In the genomic region with DNA sequence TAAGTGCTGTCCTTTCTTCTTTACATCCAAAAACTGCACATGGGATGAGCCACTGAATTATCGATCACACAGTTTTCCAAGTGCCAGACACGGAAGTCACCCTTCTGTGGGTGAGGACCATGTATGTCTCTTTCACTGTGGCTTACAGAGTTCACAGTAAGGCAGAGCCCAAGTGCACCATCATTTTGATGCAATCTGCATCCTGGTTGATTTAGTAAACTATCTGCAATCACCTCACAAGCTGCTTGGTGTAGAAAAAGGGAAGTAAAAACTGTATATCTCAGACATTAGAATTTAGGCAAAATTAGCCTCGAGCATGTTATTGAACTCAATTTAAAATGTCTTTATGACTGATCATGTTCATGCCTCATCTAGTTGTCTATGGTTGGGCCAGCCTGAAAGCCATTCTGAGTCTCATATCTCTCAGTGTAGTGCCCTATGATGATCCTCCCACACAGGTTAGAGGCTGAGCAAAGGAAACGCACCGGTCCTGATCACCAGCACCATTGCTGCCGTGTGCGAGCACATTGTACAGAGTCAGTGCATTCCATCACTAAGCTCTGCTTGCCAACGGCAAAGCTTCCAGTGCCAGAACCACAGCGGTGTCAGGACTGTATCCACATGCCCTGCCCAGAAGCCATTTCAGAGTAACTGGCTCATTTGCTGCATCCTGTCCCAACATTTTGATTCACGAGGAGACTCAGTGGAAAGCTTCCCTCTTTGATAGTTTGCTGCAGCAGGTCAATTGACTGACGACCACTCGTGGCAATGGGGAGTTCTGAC, we compare ENCODE assay signal across 28 mouse cellular contexts. TPM values are rescaled to one million over a fixed set of nuclear protein-coding genes. Genes with fewer than 3 reads are reported as not detected.
DNase-seq lines count a peak whose midpoint lies in the region; ATAC-seq lines count a peak whose summit lies in the region.
"Had no signal": no experiment of that assay in that cellular context is flagged by ENCODE, and none has a peak within 500 bp of the region (broad histone marks: within the 10 kb centered on the region; RNA-seq: fewer than 3 reads in every experiment).

No protein-coding gene starts in this region.

- no peaks in the 10 kb centered on the region for H3K27me3 ChIP-seq in forebrain, embryonic 11.5 days (ENCODE audit: control insufficient read depth, insufficient read depth, low read length)
- H3K27me3 ChIP-seq in forebrain, embryonic 10.5 days (ENCODE audit: poor library complexity, severe bottlenecking): 0 out of 2 replicates have a peak, but pooled peaks cover 4% of the 10 kb centered on the region
- 0 out of 2 replicates have a peak, but pooled peaks cover 3% of the 10 kb centered on the region for H3K27me3 ChIP-seq in hindbrain, embryonic 13.5 days

- no peak overlapping the region for H3K27ac ChIP-seq in forebrain, embryonic 11.5 days (ENCODE audit: low read depth, low read length)
- H3K27ac ChIP-seq in forebrain, embryonic 10.5 days: no peak overlapping the region
- no peak overlapping the region for H3K27ac ChIP-seq in hindbrain, embryonic 13.5 days
- H3K27ac ChIP-seq: embryonic facial prominence, embryonic 10.5 days; embryonic facial prominence, embryonic 15.5 days; heart, embryonic 10.5 days; heart, embryonic 15.5 days; hindbrain, embryonic 12.5 days; limb, embryonic 13.5 days; lung, embryonic 15.5 days had no signal

- ATAC-seq in cerebellum, adult (ENCODE audit: insufficient number of reproducible peaks, low FRiP score, low TSS enrichment): peak; percentile 40; the same call in 1 of the 2 replicates
- no peak for ATAC-seq in forebrain, embryonic 11.5 days (replicated peaks; ENCODE audit: low FRiP score)
- ATAC-seq in megakaryocyte, adult 5-6 weeks (ENCODE audit: poor library complexity, severe bottlenecking): peak; percentile 53
- ATAC-seq in hindbrain, embryonic 13.5 days (ENCODE audit: low FRiP score): no peak
- ATAC-seq: forebrain, embryonic 14.5 days; inflammation-experienced regulatory T-cells, adult 6 months had no signal

- H3K4me2 ChIP-seq in forebrain, embryonic 11.5 days (ENCODE audit: low read depth, low read length, severe bottlenecking): no peak overlapping the region
- H3K4me2 ChIP-seq in hindbrain, embryonic 13.5 days: no peak overlapping the region
- H3K4me2 ChIP-seq: embryonic facial prominence, embryonic 15.5 days; heart, embryonic 15.5 days; hindbrain, embryonic 12.5 days; limb, embryonic 13.5 days; liver, embryonic 11.5 days; lung, embryonic 15.5 days had no signal

- H3K4me1 ChIP-seq in forebrain, embryonic 11.5 days (replicated peaks; ENCODE audit: control insufficient read depth, insufficient read depth, low read length): 0 out of 2 replicates have a peak, but pooled peaks cover 3% of the 10 kb centered on the region
- peaks cover 13% of the 10 kb centered on the region for H3K4me1 ChIP-seq in forebrain, embryonic 10.5 days
- peaks cover 7% of the 10 kb centered on the region for H3K4me1 ChIP-seq in hindbrain, embryonic 13.5 days (replicated peaks)
- H3K4me1 ChIP-seq: embryonic facial prominence, embryonic 15.5 days had no signal

- no peak overlapping the region for H3K4me3 ChIP-seq in forebrain, embryonic 11.5 days (ENCODE audit: low read depth, low read length)
- H3K4me3 ChIP-seq in forebrain, embryonic 10.5 days: no peak overlapping the region
- no peak overlapping the region for H3K4me3 ChIP-seq in hindbrain, embryonic 13.5 days
- H3K4me3 ChIP-seq: embryonic facial prominence, embryonic 10.5 days; embryonic facial prominence, embryonic 15.5 days; heart, embryonic 10.5 days; heart, embryonic 15.5 days; hindbrain, embryonic 12.5 days; limb, embryonic 13.5 days; lung, embryonic 15.5 days had no signal

- H3K9me3 ChIP-seq in forebrain, embryonic 11.5 days (ENCODE audit: control insufficient read depth, low read length): no peaks in the 10 kb centered on the region
- no peaks in the 10 kb centered on the region for H3K9me3 ChIP-seq in forebrain, embryonic 10.5 days
- no peaks in the 10 kb centered on the region for H3K9me3 ChIP-seq in hindbrain, embryonic 13.5 days
- H3K9me3 ChIP-seq: embryonic facial prominence, embryonic 10.5 days; embryonic facial prominence, embryonic 15.5 days; heart, embryonic 10.5 days; heart, embryonic 15.5 days; hindbrain, embryonic 12.5 days; limb, embryonic 13.5 days; lung, embryonic 15.5 days had no signal

- WGBS in forebrain, embryonic 11.5 days: 90% methylated on average over 12 of the region's 12 CpGs
- WGBS in forebrain, embryonic 10.5 days: 92% methylated on average over 12 of the region's 12 CpGs
- WGBS in hindbrain, embryonic 13.5 days: 90% methylated on average over 12 of the region's 12 CpGs

- H3K36me3 ChIP-seq in forebrain, embryonic 11.5 days (ENCODE audit: control insufficient read depth, insufficient read depth, low read length): no peaks in the 10 kb centered on the region
- H3K36me3 ChIP-seq in forebrain, embryonic 10.5 days (replicated peaks): no peaks in the 10 kb centered on the region
- no peaks in the 10 kb centered on the region for H3K36me3 ChIP-seq in hindbrain, embryonic 13.5 days
- H3K36me3 ChIP-seq: embryonic facial prominence, embryonic 10.5 days; embryonic facial prominence, embryonic 15.5 days; heart, embryonic 10.5 days; heart, embryonic 15.5 days; hindbrain, embryonic 12.5 days; limb, embryonic 13.5 days; lung, embryonic 15.5 days had no signal

- no peak overlapping the region for H3K9ac ChIP-seq in forebrain, embryonic 11.5 days (ENCODE audit: low read length)
- no peak overlapping the region for H3K9ac ChIP-seq in hindbrain, embryonic 13.5 days
- H3K9ac ChIP-seq: embryonic facial prominence, embryonic 15.5 days; heart, embryonic 15.5 days; hindbrain, embryonic 12.5 days; limb, embryonic 13.5 days; lung, embryonic 15.5 days had no signal

- DNase-seq in cerebellum, adult 11 months: no peak
- peak; percentile 36 for DNase-seq in forebrain, embryonic 11.5 days (ENCODE audit: low spot score)
- no peak for DNase-seq in forebrain, embryonic 10.5 days (ENCODE audit: extremely low spot score, low spot score)
- peak; percentile 36 for DNase-seq in brain, adult 2 months (ENCODE audit: low read depth, low spot score)
- no peak for DNase-seq in adrenal gland, adult (ENCODE audit: inconsistent age in 2 of 2, low spot score in 1 of 2)
- DNase-seq: adrenal gland, postnatal 25 days; kidney, adult 11 months; kidney, postnatal 36 days; midbrain, embryonic 14.5 days; retina, postnatal 1 day; right cerebral cortex, postnatal 14 days had no signal

RNA-seq across cellular contexts. Expression of a gene that starts 20.4 kb away (rescaled TPM):
- 93.0 and 109 TPM in 2 replicates for polyA plus RNA-seq in forebrain, embryonic 11.5 days (2014; fragmentation: Nextera tagmentation; extraction: Ambion mirVana)
- 67.0 and 70.8 TPM in 2 replicates for polyA plus RNA-seq in forebrain, embryonic 10.5 days (2016; fragmentation: Nextera tagmentation; extraction: Ambion mirVana)
- 71.3 and 81.9 TPM in 2 replicates for total RNA-seq in megakaryocyte, adult 5-6 weeks (2015)
- total RNA-seq in megakaryocyte, adult 5-6 weeks (2017): 68.3 and 79.2 TPM in 2 replicates
- 77.1 and 79.7 TPM in 2 replicates for polyA plus RNA-seq in hindbrain, embryonic 13.5 days (2015; fragmentation: Nextera tagmentation; extraction: Ambion mirVana)

RNA-seq across cellular contexts. Expression of a gene that starts 30.1 kb away (rescaled TPM):
- polyA plus RNA-seq in forebrain, embryonic 11.5 days (2014; fragmentation: Nextera tagmentation; extraction: Ambion mirVana): 0.17 TPM in 1 of 2 replicates, not detected in the other
- polyA plus RNA-seq in forebrain, embryonic 10.5 days (2016; fragmentation: Nextera tagmentation; extraction: Ambion mirVana): 0.10 and 0.12 TPM in 2 replicates
- total RNA-seq in megakaryocyte, adult 5-6 weeks (2015): 0.09 TPM in 1 of 2 replicates, not detected in the other
- total RNA-seq in megakaryocyte, adult 5-6 weeks (2017): 0.12 and 0.15 TPM in 2 replicates
- polyA plus RNA-seq in hindbrain, embryonic 13.5 days (2015; fragmentation: Nextera tagmentation; extraction: Ambion mirVana): 0.83 and 0.99 TPM in 2 replicates
- total RNA-seq: adrenal gland, postnatal 25 days; heart, postnatal 25 days; megakaryocyte-erythroid progenitor cell, adult 5-6 weeks; monocyte, adult 5-6 weeks had no signal
- polyA plus RNA-seq: embryonic facial prominence, embryonic 10.5 days; heart, embryonic 10.5 days; liver, embryonic 11.5 days; liver, embryonic 16.5 days had no signal

RNA-seq across cellular contexts. Expression of a gene that starts 53.7 kb away (rescaled TPM):
- polyA plus RNA-seq in forebrain, embryonic 11.5 days (2014; fragmentation: Nextera tagmentation; extraction: Ambion mirVana): 25.2 and 26.1 TPM in 2 replicates
- 12.2 and 12.8 TPM in 2 replicates for polyA plus RNA-seq in forebrain, embryonic 10.5 days (2016; fragmentation: Nextera tagmentation; extraction: Ambion mirVana)
- total RNA-seq in megakaryocyte, adult 5-6 weeks (2015): 95.7 and 105 TPM in 2 replicates
- 44.6 and 61.5 TPM in 2 replicates for total RNA-seq in megakaryocyte, adult 5-6 weeks (2017)
- polyA plus RNA-seq in hindbrain, embryonic 13.5 days (2015; fragmentation: Nextera tagmentation; extraction: Ambion mirVana): 40.5 and 41.4 TPM in 2 replicates

Comparison
In these comparisons a context has a peak if more than half of its experiments do, and no peak if none do; other contexts are left out.
1. DNase-seq: peak in forebrain, embryonic 11.5 days (single experiment) and brain, adult 2 months (single experiment); none in cerebellum, adult 11 months (single experiment), forebrain, embryonic 10.5 days (single experiment) and adrenal gland, adult (0 of 2).
2. ATAC-seq: peak in cerebellum, adult (single experiment) and megakaryocyte, adult 5-6 weeks (single experiment); none in forebrain, embryonic 11.5 days (single experiment) and hindbrain, embryonic 13.5 days (single experiment).